ENCODE assay signal across 8 mouse cellular contexts in the genomic region with DNA sequence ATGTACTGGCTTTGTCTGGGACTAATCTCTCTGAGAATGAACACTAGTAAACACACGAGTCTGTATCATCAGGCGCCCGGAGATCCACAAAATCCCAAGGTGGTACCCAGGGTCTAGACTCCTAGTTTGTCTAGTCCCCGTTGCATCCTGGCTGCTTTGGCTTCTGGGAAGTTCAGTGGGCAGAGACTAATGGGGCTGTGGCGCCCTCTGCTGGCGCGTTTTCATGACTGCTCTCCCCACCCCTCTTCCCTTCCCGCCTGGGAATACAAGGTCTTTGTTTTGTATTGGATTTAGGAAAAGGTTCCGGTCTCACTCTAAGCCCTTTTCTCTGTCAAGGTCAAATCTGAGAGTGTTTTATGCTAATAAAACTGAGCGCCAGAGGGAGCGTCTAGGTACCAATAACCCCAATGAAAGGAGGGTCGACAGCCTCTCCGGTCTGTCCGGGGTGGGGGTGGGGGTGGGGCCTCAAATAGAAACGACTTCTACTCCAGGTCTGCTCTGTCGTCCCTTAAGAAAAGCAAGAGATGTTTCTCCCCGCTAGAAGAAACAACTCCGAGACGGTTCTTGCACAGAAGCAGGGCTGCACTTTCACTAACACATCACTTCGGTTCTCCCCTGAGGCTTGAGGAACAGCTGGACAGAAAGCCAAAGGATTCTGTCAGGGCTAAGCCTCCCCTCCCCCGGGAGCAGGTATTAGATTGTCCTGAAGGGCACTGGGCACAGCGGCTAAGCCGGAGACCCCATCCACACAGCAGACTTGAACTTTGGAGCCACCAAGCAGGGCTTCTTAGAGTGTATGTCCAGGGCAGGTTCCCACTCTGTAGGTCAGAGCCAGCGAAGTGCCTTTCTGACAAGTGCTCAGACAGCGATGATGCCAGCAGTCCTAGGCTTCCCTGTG. TPM values are rescaled to one million over a fixed set of nuclear protein-coding genes. Genes with fewer than 3 reads are reported as not detected.
A peak's percentile ranks its signal among the peaks of the same experiment; 100 is the strongest.
DNase-seq lines count a peak whose midpoint lies in the region; ATAC-seq and TF ChIP-seq lines count a peak whose summit lies in the region.

No protein-coding gene starts in this region.

- DNase-seq in kidney, adult 18-20 months: peak; percentile 73
- no peak for DNase-seq in kidney, adult 11 months
- DNase-seq in cerebellum, adult 9-11 months: peak; percentile 10
- DNase-seq in frontal cortex, postnatal 36 days (ENCODE audit: low spot score in 2 of 2): peak; percentile 55 to 57
- peak; percentile 39 to 67 for DNase-seq in left cerebral cortex, adult 2 months (ENCODE audit: extremely low spot score in 1 of 2, low spot score in 2 of 2)
- DNase-seq in right cerebral cortex, adult 2 months (ENCODE audit: low spot score in 2 of 2): peak; percentile 64 to 68

- peak; percentile 79 for TF ChIP-seq CTCF in left cerebral cortex, adult 2 months (IDR thresholded peaks at IDR 0.05)

- no peaks in the 10 kb centered on the region for H3K27me3 ChIP-seq in hindbrain, embryonic 16.5 days (replicated peaks; ENCODE audit: control insufficient read depth, insufficient read depth, low read length)

- peak overlapping the region; percentile 53 for H3K4me2 ChIP-seq in hindbrain, embryonic 16.5 days (ENCODE audit: low read length)

- peak; percentile 76 for ATAC-seq in hindbrain, embryonic 16.5 days

- no peaks in the 10 kb centered on the region for H3K9me3 ChIP-seq in hindbrain, embryonic 16.5 days (ENCODE audit: control insufficient read depth, low read length)

- no peaks in the 10 kb centered on the region for H3K79me2 ChIP-seq in macrophage (ENCODE audit: inconsistent target)

- intact Hi-C loops in left cerebral cortex, adult 2 months (cut with DNase I): loop anchor here (2.0 to 10.0 kb wide), 2 partner anchors 194 to 368 kb away; partner anchors contain the start of gene Cryzl2

- peak overlapping the region; percentile 28 for H3K4me3 ChIP-seq in hindbrain, embryonic 16.5 days (ENCODE audit: low read length)
- peak overlapping the region; percentile 27 for H3K4me3 ChIP-seq in left cerebral cortex, adult 2 months
- peak overlapping the region; percentile 30 for H3K4me3 ChIP-seq in macrophage (ENCODE audit: inconsistent target)

- no peaks in the 10 kb centered on the region; the same call in 1 of the 2 replicates for H3K4me1 ChIP-seq in hindbrain, embryonic 16.5 days (ENCODE audit: control insufficient read depth, insufficient read depth, low read depth, low read length)

- no peak overlapping the region for H3K27ac ChIP-seq in hindbrain, embryonic 16.5 days (ENCODE audit: low read depth, low read length)
- no peak overlapping the region for H3K27ac ChIP-seq in left cerebral cortex, adult 2 months
- no peak overlapping the region for H3K27ac ChIP-seq in macrophage

- H3K36me3 ChIP-seq in hindbrain, embryonic 16.5 days (ENCODE audit: control insufficient read depth, insufficient read depth, low read length): no peaks in the 10 kb centered on the region
- no peaks in the 10 kb centered on the region for H3K36me3 ChIP-seq in macrophage (ENCODE audit: inconsistent target)

- 7% methylated on average over 25 of the region's 25 CpGs for WGBS in hindbrain, embryonic 16.5 days
- 16% methylated on average over 25 of the region's 25 CpGs for WGBS in macrophage (ENCODE audit: missing documents)

- H3K9ac ChIP-seq in hindbrain, embryonic 16.5 days (ENCODE audit: low read depth, low read length): peak overlapping the region; percentile 39

RNA-seq across cellular contexts. Expression of gene Tex35, which starts 22.1 kb away (rescaled TPM):
- not detected in 2 replicates for polyA plus RNA-seq in hindbrain, embryonic 16.5 days (2015; fragmentation: Nextera tagmentation; extraction: Ambion mirVana)
- total RNA-seq in left cerebral cortex, adult 2 months (2021): not detected
- not detected for total RNA-seq in macrophage (2018; cell fraction: chromatin; rRNA removed)
- not detected for total RNA-seq in macrophage (2018; cell fraction: cytosol; rRNA removed)
- total RNA-seq in macrophage (2018; cell fraction: nucleus; rRNA removed): not detected
- not detected in 3 replicates for polyA plus RNA-seq in macrophage (2018)
